Mouse (Mus musculus): ENCODE data around the gene Pwp1. TPM values are rescaled to one million over a fixed set of nuclear protein-coding genes. Genes with fewer than 3 reads are reported as not detected.
"Not testable (repeated sequence)": the region's sequence is repeated elsewhere in the genome, so short reads cannot be mapped to it uniquely, and the experiment has no call there.

The Pwp1 gene
- total RNA-seq (2021) = 10 to 100 TPM; 22.3 to 22.7 TPM
- long read RNA-seq, experiment 1, transcript Pwp1-201 (15 exons, 2,572 nt) = major isoform, 35 of 41 reads
- long read RNA-seq, experiment 1, partial matches to known transcripts = 2 of 41 reads
- long read RNA-seq, experiment 1, other reads (novel, unspliced or antisense) = 4 of 41 reads
- long read RNA-seq, experiment 2, transcript Pwp1-201 (15 exons, 2,572 nt) = major isoform, 51 of 52 reads
- long read RNA-seq, experiment 2, partial matches to known transcripts = 1 of 52 reads
- long read RNA-seq, experiment 2, other reads (novel, unspliced or antisense) = 0 of 52 reads

DNA sequence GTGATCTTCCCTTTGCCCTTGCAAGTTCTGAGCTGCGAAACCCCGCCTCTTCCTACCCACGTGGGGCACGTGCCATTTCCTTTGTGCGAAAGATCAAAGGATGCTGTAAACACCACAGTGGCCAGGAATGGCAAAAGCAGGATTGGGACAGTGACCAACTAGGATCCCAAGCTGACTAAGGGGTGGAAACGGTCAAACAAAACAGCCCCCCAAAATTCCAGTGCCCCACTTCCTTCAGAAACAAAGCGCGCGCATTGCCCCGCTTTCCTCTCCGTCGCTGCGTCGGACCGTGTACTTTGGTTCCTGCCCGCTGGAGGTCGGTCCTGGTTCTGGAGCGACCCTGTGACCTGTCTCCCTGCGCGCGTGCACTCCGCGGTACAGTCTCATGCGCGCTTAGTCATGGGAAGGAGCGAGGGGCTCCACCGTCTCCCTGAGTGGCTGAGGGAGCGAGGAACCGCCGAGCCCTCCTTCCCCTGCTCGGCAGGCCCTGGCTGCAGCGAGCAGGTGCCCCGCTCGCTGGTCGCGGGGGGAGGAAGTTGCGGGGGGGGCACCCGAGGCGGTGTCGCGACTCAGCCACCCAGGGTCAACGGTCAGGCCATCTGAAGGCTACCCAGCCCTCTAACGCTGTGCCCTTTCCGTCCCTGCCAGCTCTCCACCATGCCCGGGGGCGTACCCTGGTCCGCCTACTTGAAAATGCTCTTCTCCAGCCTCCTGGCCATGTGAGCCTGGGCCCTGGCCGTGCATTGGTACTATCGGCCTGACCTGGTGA, at the start of gene Pwp1:
Gene Pwp1 (plus strand): TSS at position 410 of the 769 bp plus-strand sequence.
- peak in 1 of 2 experiments; percentile 20 for DNase-seq (ENCODE audit: low spot score in 2 of 2)

DNA sequence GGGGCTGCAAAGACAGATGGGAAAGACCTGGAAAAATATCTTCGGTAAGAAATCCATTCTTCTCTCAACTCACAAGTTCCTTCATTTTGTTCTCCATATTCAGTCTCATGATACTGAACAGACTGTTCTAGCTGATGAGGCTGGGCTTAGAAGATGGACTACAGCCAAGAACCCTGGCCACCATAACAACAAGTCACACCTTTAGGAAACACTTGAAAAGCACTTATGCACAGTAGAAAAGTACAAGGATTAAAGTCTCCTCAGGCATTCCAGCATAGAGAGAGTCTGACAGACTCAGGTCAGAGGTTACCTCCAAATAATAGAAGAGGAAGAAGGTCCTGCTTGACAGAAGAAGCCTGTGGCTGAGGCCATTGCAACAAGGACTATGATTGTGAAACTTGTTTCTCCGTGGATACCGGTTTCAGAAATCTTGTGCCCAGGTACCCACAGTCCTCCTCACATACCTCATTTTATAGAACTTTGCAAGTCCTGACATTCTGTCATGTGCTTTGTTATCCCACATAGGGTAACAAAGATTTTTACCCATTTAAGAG, 7.1 kb upstream of the Pwp1 start:
- DNase-seq (ENCODE audit: low spot score in 2 of 2) = not testable (repeated sequence)

DNA sequence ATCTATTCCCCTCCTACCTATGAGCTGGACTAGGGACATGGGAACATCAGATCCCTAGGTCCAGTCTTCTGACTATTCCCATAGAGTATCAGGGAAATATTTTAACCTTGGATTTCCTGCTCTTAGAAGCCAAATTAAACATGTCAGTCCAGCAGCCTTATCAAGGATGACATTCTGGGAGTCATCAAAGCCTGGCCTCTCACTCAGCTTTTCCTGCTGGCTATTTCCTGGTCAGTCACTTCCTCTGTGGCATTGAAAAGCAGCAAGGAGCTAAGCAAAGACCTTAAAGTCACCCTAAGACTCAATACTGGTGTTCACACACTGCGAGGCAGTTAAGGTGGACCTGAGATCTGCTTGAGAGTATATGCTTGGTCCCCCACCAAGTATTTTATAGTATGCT, 5.5 kb upstream of the Pwp1 start:
- not testable (repeated sequence) for DNase-seq (ENCODE audit: low spot score in 2 of 2)

DNA sequence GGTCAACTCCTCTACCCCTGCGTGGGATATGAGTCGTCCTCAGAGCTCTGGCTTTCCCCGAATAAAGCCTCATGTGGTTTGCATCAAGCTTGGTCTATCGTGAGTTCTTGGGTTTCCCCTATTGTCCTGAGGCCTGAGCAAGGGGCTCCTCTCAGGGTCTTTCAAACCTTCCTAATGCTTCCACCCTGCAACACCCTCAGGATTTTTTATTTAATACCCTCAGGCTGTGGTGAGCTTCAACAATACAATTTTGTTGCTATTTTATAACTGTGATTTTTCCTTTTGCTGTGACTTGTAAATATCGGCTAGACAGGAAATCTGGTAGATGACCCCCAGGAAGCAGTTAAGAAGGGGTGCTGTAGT, 591 bp upstream of the Pwp1 start:
- DNase-seq (ENCODE audit: low spot score in 2 of 2) = not testable (repeated sequence)

DNA sequence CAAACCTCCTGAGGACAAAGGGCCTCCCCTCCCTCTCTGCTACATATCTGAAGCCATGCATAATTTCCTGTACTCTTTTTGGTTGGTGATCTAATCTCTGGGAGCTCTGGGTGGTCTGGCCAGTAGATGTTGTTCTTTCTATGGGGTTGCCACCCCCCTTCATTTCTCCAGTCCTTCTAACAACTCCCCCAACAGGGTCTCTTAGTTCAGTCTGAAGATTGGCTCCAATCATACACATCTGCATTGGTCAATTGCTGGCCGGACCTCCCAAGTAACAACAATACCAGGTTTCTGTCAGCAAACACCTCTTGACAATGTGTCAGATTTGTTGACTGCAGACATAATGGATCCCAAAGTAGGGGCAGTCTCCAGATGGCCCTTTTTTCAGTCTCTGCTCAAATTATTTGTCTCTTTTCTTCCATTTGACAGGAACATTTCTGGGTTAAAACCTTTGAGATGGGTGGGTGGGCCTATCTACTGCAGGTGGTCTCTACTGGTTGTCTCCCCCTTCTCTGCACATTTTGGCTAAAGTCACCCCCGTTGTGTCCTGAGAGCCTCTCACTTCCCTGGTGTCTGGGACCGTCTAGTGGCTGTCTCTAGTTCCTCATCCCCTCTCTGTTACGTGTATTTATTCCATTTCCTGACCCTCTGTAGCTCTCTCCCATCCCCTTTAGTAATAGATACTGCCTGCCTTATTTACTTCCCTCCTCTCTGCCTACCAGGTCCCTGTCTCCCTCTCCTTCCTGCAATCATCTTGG, 17.0 kb downstream of the Pwp1 start:
- DNase-seq (ENCODE audit: low spot score in 2 of 2) = no peak

DNA sequence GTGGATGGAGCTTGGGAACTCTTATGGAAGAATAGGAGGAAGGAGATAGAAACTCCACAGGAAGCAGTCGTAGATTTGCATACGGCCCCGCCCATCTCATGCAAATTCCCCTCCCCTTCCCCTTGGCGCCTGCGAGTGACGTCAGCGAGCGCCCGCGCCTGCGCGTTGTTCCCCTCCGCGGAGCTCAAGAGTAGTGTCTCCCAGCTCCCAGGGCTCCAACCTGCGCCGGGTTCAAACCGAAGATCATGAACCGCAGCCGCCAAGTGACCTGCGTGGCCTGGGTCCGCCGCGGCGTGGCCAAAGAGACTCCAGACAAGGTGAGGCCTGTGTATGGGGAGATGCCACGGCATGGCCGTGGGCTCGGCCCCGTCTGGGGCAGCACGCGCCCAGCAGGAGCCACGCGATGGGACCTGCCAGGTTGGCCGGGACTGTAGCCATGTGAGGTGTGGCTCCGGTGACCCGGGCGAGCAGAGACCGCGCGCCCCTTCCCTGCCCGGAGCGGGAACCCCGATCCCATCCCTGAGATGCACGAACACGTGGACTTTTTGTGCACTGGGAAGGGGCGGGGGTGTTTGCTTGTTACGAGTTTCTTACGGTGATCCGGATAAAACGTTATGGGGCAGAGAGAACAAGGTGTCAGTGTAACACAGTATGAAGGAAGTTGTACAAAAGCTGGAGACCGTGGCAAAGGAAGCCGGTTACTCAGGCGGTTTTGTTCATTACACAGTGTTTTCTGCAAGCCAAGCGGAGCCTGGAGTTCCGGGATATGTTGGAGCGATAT, 42.6 kb downstream of the Pwp1 start:
- peak; percentile 87 to 93 for DNase-seq (ENCODE audit: low spot score in 2 of 2)

DNA sequence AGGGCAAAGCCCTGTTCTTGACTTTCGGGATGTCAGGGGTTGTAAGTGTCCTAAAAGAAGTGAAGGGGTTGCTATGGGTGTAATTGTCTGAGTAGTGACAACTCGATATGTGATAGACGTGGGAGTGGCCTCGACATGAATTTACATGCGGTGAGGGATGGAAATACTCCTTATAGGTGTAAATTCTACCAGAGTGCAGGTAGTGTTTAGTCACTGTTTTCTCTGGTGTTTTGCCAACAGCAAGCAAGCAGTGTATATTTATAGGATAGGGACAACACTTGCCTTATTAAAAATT, 43.1 kb downstream of the Pwp1 start:
- no peak for DNase-seq (ENCODE audit: low spot score in 2 of 2)

DNA sequence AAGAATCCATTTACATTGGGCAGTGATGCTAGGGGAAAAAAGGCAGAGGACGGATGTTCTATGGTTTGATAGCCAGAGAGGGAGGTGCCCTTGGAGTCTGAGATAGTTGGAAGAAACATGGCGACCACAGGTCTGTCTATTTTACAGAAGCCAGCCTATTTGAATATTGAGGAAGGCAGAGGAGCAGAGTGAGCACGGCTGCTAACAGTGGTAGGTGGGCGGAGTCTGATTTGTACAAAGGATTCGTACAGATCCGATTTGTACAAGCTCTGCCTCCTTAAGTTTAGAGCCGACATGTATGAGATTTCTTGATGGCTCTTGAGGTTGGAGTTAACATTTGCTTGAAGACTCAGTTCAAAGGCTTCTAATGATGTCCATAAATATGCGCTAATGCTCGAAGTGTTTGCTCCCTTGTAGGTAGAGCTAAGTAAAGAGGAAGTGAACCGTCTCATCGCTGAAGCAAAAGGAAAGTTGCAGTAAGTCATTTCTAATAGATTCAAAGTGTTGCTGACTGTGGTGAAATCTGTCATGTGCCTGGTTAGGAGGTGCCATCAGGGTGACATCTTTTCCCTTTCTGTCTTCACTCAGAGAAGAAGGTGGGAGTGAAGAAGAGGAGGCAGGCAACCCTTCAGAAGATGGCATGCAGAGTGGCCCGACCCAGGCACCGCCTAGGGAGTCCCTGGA, 44.7 kb downstream of the Pwp1 start:
- DNase-seq (ENCODE audit: low spot score in 2 of 2) = no peak

DNA sequence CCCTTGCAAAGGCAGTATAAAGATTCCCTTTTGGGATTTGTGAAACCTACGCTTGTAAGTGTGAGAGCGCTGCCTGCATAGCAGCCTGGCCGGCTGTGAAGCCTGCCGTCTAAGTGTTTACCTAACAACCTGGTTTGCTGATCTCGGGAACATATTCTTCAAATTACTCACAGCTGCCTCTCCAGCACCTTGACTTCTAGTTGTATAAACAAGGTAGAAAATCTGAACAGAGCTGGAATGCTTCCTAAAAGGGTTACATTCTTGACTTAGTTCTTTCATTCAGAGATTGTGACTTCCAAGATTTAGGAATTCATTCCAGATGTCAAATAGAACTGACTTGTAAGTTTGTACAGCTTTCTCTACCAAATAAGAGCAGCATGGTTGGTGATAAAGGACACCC, 46.5 kb downstream of the Pwp1 start:
- DNase-seq (ENCODE audit: low spot score in 2 of 2) = no peak

DNA sequence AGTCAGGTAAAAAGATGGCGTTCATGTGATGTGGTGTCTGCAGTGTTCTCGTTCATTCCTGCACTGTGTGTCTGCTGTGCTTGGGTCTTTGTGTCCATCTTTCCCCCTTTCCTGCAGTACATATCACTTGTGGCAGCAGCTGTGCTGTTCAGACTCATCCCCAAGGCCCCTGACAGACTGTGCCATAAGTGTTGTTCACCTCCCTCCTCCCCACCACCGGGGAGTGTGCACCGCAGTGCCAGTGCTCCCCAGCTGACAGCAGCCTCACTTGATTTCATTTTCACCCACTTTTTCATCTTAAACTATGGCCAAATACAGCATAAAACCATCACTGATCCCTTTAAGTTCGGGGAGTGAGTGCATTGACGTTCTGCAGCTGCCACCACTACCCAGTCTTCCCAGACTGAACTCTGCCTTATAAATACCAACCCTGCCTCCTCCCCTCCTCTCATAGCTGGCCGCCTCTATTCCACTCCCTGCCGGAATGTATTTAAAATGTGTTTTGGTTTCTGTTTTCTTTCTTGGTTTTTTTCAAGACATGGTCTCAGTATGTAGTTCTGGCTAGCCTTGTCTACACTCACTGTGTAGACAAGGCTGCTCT, 50.7 kb downstream of the Pwp1 start:
- DNase-seq (ENCODE audit: low spot score in 2 of 2) = no peak

DNA sequence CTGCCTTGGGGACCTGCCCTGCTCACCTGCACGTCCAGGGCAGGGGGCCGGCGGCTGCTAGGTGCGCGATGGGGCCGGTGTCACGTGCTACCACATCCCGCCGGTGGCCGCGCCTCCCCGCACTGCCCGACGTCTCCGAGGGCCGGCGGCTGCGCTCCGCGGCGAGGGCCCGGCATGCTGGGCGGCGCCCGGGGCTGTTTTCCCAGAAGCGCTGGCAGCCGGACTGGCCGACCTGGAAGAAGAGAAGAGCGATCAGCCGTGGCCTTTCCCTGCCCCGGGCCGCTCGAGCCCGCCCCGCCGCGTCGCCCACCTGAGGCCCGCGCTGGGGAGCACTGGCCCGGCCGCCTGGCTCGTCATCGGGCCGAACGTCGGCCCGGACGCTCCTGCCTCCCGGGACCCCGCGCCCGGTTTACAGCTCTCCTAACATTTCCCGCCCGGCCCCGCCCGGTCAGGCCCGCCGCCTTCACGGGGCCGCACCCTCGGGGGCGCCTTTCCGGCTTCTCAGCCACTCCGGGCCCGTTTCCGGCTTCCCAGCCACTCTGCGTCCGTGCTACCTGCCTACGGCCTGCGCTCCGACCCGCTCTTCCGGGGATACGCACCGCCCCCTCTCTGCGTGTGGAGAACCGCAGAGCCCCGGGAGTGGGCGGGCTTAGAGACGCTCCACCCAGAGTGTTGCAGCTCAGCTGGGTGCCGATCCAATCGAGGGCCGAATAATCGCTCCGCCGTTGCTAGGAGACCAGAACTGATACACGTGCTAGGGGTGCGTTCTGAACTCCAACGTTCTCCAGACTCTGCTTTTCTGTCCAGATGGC, 87.4 kb downstream of the Pwp1 start, which contains the start of gene Prdm4:
Gene Prdm4 (minus strand): TSS at position 645 of the 812 bp plus-strand sequence.
- peak; percentile 86 to 96 for DNase-seq (ENCODE audit: low spot score in 2 of 2)

DNA sequence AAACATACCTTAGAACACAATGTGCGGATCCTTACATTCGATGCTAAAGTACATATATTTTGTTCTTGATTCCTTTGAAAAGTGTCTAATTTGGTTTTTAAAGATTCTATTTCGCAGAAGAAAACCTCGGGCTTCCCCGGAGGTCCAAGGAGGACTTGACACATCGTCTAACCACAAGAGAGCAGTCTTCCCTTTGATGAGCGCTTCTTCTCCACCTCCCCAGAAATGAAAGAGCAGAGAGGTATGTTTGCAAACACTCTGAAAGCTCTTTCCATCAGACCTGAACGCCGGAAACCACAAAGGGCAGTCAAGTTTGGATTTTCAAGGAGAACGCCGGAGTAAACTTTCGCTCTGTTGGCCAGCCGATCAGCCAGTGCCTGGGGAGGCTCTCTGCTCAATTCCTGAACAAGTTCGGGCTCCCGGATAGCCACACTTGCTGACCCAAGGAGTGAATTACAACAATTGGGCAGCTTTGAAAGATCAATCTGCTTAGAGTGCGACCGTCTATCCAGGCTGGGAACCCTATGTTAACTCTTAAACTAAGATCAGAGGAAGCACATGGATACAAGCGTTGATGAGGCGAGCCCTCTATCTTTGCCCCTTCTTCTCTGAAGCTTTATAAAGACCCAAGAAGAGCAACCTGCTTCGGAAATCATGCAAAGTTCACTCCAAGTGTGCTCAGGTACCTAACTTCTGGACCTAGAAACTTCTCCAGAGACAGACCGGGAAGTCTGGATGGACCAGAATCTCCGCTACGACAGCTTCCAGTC, 98.6 kb downstream of the Pwp1 start, which contains the start of gene Ascl4:
Gene Ascl4 (plus strand): TSS at position 6 of the 770 bp plus-strand sequence.
- no peak for DNase-seq (ENCODE audit: low spot score in 2 of 2)

DNA sequence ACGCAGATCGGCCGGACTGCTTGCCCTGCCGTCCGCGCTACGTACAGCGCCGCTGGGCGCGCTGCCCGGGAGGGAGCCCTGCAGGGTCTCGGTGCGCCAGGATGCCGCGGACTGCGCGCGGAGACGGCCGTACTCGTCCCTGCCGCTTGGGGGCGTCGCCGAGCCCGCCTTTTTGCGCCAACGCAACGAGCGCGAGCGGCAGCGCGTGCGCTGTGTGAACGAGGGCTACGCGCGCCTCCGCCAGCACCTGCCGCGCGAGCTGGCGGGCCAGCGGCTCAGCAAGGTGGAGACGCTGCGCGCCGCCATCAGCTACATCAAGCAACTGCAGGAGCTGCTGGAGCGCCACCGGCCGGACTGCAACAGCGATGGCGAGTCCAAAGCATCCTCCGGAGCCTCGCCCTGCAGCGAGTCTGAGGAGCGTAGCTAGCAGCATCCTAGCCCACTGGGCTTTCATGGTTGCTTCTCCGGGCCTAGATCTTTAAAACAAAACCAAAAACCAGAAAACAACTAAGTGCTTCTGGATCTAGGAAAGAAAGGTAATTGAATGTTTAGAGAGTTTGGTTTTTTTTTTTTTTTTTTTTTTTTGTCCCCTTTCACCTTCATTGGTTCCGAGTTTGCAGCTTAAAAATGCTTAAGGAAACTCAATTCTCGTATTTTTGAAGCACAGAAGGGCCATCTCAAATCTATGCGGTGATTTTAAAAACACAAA, 99.4 kb downstream of the Pwp1 start:
- DNase-seq (ENCODE audit: low spot score in 2 of 2) = peak; percentile 19 to 21

DNA sequence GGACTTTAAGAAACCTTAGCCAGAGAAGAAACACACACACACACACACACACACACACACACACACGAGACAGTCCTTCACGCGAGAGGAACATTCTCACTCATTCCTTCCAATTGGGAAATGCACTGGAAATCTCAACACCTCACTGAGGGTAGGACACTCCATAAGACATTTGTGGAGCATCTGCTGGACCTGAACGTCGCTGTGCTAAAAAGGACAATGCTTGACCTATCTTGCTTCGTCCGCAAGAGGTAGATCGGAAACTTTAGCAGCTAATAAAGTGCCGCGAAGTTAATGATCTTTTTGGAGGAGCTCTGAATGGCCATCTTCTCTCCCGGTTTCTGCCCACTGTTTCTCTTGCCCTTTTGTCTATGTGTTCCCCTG, 99.9 kb downstream of the Pwp1 start:
- DNase-seq (ENCODE audit: low spot score in 2 of 2) = no peak

DNA sequence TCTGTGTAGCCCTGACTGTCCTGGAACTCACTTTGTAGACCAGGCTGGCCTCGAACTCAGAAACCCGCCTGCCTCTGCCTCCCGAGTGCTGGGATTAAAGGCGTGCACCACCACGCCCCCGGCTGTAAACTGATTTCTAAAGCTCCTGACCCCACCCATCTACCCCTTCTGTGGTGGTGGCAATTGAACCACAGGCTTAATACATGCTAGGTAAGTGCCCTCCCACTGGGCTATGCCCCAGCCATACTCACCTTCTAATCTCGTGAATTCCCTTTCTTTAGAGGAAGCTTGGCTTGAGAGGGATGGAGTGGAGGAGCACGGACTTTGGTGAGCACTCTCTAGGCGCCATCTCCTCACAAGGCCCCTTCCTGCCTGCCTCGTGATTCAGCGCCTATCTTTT, 100.7 kb downstream of the Pwp1 start:
- no peak for DNase-seq (ENCODE audit: low spot score in 2 of 2)

DNA sequence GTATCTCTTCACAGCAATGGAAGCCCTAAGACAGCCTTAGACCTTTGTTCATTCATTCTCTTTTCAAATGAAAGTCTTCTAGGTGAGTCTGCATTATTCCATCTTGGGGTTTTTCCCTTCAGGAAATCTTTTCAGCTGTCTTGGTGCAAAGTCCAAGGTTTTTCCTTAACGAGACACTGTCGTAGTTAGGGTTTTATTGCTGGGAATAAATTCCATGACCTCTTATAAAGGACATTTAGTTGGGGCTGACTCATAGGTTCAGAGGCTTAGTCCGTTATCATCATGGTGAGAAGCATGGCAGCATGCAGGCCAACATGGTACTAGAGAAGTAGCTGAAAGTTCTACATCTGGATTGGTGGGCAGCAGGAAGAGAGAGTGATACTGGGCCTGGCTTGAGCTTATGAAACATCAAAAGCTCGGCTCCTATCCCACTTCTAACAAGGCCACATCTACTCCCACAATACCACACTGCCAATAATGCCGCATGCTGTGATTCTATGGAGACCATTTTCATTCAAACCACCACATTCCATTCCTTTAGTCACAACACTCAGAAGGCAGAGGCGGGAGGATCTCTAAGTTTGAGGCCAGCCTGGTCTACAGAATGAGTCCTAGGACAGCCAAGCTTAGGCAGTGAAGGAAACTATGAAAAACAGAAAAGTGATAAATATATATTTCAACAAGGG, 107.1 kb downstream of the Pwp1 start:
- DNase-seq (ENCODE audit: low spot score in 2 of 2) = no peak
